Mouse (Mus musculus) embryonic stem cell, embryonic (primary cell): ENCODE data around the gene Dnase1.

ENCODE experiments used
- CTCF ChIA-PET, 4 experiments: fragments of 300-600 bp in 2 of 4; fragments of 350-600 bp in 2 of 4; sonication (Branson Sonifier 250); formaldehyde crosslinking; loops; one replicate each; lab custom pipeline; 2022; ENCODE audit warnings: inconsistent platforms in 2 of 4; lab: Charles Lee
- POLR2A ChIA-PET, 4 experiments: fragments of 300-600 bp in 2 of 4; fragments of 350-600 bp in 2 of 4; sonication (Branson Sonifier 250); formaldehyde crosslinking; loops; one replicate each; lab custom pipeline; 2022; ENCODE audit warnings: antibody characterized with exemption in 4 of 4, inconsistent platforms in 1 of 4; lab: Charles Lee

Dnase1 gene

GRCm38 (mm10) chr16:4032341-4032748, 4.4 kb upstream of the Dnase1 start:
- ChIA-PET POLR2A (interaction anchor here in 3 of 4 experiments (0.5 to 2.1 kb wide), 4 partner anchors 10 to 266 kb away, joined by 4 to 7 read pairs (median 4); no protein-coding TSS in a partner anchor), CTCF (interaction anchor here in 1 of 4 experiments (0.9 kb wide), 1 partner anchor 26 kb away, joined by 3 read pairs; no protein-coding TSS in a partner anchor)

DNA sequence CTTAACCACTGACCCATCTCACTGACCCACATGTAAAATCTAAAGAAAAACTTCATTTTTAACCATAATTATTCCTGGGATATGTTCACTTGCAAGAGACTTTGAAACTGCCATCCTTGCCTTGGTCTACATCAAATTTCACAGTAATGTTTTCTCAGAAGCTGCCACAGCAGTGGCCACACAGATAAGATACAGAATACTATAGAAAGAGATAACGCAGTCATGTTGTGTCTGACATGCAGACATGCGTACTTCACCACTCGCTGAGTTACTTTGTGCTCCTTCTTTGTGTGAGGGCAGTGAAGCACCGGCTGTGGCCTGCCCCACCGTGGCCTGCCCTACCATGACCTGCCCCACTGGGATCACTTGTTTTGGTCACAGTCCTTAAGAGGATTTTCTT, 2.8 kb upstream of the Dnase1 start:
- ChIA-PET CTCF (no interaction called here), POLR2A (interaction anchor here in 3 of 4 experiments (0.5 to 1.6 kb wide), 8 partner anchors 9 to 178 kb away, joined by 3 to 6 read pairs (median 4); partner anchors contain the start of gene Slx4 (in 2 of the 3))

GRCm38 (mm10) chr16:4034476-4034875, 2.3 kb upstream of the Dnase1 start:
- POLR2A ChIA-PET, result interaction anchor here in 3 of 4 experiments (0.5 to 2.4 kb wide), 12 partner anchors 10 to 178 kb away, joined by 3 to 12 read pairs (median 4); partner anchors contain the start of genes Slx4 (in 2 of the 3) and Trap1 (in 1 of the 3)
- CTCF ChIA-PET, result interaction anchor here in 1 of 4 experiments (1.2 kb wide), 1 partner anchor 11 kb away, joined by 3 read pairs; no protein-coding TSS in a partner anchor

DNA sequence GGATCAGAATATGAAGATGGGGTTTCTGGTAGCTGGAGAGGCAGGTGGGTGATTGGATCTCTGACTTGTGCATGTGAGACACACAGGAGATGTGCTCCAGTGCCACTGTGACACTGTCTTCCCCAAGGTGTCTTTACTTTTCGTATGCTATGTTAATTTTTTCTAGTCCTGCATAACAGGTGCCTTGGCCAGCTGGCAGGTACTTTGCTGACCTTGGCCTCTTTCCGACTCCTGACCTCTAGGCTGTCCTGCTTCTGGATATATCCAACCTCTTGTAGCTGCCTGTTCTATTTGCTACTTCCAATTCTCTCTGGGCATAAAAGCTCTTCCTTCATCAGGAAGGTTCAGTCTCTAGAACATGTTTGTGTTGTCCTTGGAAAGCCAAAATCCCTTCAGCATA, 1.2 kb upstream of the Dnase1 start:
- CTCF ChIA-PET, result interaction anchor here in 2 of 4 experiments (1.0 to 1.2 kb wide), 2 partner anchors 10 to 13 kb away, joined by 3 read pairs; no protein-coding TSS in a partner anchor
- POLR2A ChIA-PET, result interaction anchor here (0.5 to 4.7 kb wide), 13 partner anchors 7 to 277 kb away, joined by 3 to 21 read pairs (median 4); partner anchors contain the start of genes Slx4 (in 1 of the 4) and Trap1 (in 1 of the 4)

GRCm38 (mm10) chr16:4037690-4038089, 948 bp downstream of the Dnase1 start:
- POLR2A ChIA-PET, result interaction anchor here (0.6 to 4.7 kb wide), 13 partner anchors 9 to 293 kb away, joined by 3 to 21 read pairs (median 4); partner anchors contain the start of gene Slx4 (in 1 of the 4)
- CTCF ChIA-PET, result interaction anchor here in 1 of 4 experiments (1.3 to 3.1 kb wide), 2 partner anchors 20 to 129 kb away, joined by 3 to 8 read pairs; partner anchors contain the start of genes 1700037C18Rik and Cluap1

DNA sequence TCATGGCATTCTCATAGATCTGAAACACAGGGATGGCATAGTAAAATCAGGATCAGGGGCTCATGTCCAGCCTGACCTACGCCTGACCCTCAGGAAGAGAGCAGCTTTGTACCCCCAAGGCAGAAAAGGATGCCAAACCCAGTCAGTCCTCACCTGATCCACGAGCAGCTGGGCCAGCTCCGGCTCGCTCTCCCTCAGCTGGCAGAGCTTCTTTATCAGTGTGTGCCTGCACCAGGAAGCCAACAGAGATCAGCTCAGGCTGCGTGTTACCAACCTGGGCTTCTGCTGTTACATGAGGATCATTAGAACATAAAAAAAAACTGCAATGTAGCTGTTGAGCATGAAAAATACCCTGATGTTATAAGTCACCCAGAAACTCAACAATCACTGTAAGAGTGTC, 3.5 kb downstream of the Dnase1 start:
- CTCF ChIA-PET, result interaction anchor here in 1 of 4 experiments (3.1 kb wide), 1 partner anchor 18 kb away, joined by 8 read pairs; no protein-coding TSS in a partner anchor
- POLR2A ChIA-PET, result interaction anchor here in 2 of 4 experiments (0.5 to 2.3 kb wide), 4 partner anchors 11 to 38 kb away, joined by 3 to 5 read pairs (median 3); partner anchors contain the start of gene Trap1 (in 1 of the 2)

DNA sequence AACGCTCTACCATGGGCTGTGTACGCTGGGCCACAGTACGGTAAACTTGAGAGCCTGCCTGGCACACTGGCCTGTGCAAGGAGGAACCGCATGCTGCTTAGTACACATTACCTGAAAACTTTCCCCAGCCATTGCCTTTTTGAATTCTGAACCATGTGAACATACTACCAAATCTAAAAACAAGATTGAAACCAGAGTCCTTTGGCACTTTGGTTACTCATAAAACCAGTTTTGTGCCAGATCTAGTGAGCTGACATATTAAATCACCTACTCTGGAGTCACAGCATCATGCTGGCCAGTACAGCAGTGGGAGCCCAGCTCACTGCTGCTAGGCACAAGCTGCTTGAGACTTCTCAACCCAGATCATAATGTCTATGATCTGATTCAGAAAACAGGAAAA, 4.9 kb downstream of the Dnase1 start:
- ChIA-PET CTCF (interaction anchor here in 1 of 4 experiments (1.4 kb wide), 1 partner anchor 16 kb away, joined by 4 read pairs; no protein-coding TSS in a partner anchor), POLR2A (interaction anchor here in 1 of 4 experiments (1.3 to 2.3 kb wide), 5 partner anchors 9 to 35 kb away, joined by 3 to 8 read pairs (median 5); no protein-coding TSS in a partner anchor)

GRCm38 (mm10) chr16:4044093-4044492, 7.4 kb downstream of the Dnase1 start:
- POLR2A ChIA-PET, result interaction anchor here in 3 of 4 experiments (0.6 to 1.4 kb wide), 7 partner anchors 10 to 279 kb away, joined by 3 to 4 read pairs (median 3); partner anchors contain the start of gene Trap1 (in 1 of the 3)
- CTCF ChIA-PET, result interaction anchor here in 1 of 4 experiments (0.7 kb wide), 1 partner anchor 442 kb away, joined by 3 read pairs; no protein-coding TSS in a partner anchor

GRCm38 (mm10) chr16:4045524-4045923, 8.8 kb downstream of the Dnase1 start:
- POLR2A ChIA-PET, result interaction anchor here in 3 of 4 experiments (0.5 to 1.5 kb wide), 12 partner anchors 10 to 463 kb away, joined by 3 to 12 read pairs (median 3); partner anchors contain the start of genes Gm20695 (in 1 of the 3) and Zfp597 (in 1 of the 3)
- CTCF ChIA-PET, result interaction anchor here (0.6 to 1.3 kb wide), 6 partner anchors 10 to 532 kb away, joined by 3 to 6 read pairs (median 3); no protein-coding TSS in a partner anchor

DNA sequence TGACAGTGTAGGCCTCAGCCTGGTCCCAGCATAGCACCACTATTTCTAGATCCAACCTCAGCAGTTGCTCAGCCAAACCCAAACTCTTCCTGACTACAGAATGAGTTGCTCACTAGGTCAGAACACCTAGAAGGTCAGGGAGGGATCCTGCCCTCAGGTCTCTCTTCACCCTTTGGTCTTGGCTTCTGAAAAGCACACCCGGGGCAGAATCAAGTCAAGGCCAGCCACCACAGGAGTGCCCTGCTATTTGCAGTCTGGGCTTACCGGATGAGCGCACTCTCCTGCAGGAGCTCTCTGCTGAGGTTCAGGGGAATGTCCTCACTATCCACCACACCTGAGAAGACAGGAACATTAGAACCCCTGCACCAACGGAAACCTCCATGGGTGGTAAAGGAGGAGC, 15.9 kb downstream of the Dnase1 start:
- ChIA-PET POLR2A (interaction anchor here in 1 of 4 experiments (0.5 to 2.3 kb wide), 3 partner anchors 10 to 33 kb away, joined by 5 to 7 read pairs (median 5); no protein-coding TSS in a partner anchor), CTCF (no interaction called here)

DNA sequence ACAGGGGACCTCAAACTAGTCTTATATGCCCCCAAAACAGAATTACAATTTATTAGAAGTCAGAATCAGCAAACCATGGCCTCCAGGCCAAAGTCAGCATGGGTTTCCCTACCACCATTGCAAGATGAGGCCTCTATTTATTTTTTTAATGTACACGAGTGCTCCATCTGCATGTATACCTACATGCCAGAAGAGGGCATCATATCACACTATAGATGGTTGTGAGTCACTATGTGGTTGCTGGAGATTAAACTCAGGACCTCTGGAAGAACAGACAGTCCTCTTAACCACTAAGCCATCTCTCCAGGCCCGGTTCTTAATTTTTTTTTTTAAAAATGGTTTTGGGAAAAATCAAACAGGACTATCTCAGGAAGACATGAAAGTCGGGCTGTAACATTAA, 17.1 kb downstream of the Dnase1 start:
- CTCF ChIA-PET, result no interaction called here
- POLR2A ChIA-PET, result interaction anchor here in 1 of 4 experiments (1.3 to 1.7 kb wide), 2 partner anchors 23 to 170 kb away, joined by 3 to 6 read pairs; partner anchors contain the start of genes Gm20695, Trap1 and Zfp597

- ChIA-PET POLR2A (interaction anchor here in 3 of 4 experiments (0.6 to 1.2 kb wide), 7 partner anchors 9 to 828 kb away, joined by 3 to 6 read pairs (median 3); partner anchors contain the start of genes Nlrc3 (in 1 of the 3) and Trap1 (in 1 of the 3)), CTCF (no interaction called here)
Measured at GRCm38 (mm10) chr16:4064945-4065344, 28.2 kb downstream of the Dnase1 start.

DNA sequence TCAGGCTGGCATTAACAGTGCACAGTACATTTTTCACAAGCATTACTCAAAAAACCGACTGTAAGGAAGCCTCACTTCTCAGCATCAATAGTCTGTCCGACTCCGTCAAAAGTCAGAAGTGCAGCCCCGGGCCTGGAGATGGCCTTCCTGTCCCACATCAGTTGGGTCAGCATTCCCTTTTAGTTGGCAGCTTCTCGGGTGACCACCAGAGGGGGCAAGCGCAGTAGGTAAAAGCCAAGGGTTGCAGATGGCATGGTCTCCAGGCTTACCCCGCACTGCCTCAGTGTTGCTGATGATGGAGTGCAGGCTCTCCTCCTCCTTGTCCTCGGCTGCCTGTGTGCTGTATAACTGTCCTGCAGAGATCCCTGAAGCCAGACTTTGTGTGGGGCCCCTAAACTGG, 31.8 kb downstream of the Dnase1 start:
- ChIA-PET POLR2A (interaction anchor here in 2 of 4 experiments (0.7 to 3.5 kb wide), 3 partner anchors 9 to 23 kb away, joined by 4 to 25 read pairs (median 19); partner anchors contain the start of gene Trap1 (in 2 of the 2)), CTCF (interaction anchor here in 3 of 4 experiments (0.6 to 1.8 kb wide), 9 partner anchors 9 to 512 kb away, joined by 3 to 6 read pairs (median 3); partner anchors contain the start of genes Slx4 (in 1 of the 3), Srl (in 1 of the 3) and Trap1 (in 1 of the 3))

DNA sequence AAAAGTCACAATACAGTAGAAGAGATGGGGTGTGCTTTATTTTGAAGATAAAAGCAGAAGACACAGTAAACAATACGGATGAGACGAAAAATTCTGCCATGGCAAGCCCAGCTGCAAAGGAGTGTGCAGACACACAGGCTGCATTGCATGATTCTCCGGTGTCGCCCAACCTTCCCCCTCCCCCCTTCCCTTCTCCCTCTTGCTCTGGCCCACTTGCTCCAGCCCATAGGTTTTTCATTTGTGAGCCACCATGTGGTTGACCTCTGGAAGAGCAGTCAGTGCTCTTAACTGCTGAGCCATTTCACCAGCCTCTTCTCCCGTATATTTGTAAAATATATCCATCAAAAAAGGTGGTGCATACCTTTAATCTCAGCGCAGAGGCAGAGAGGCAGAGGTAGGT, 37.6 kb downstream of the Dnase1 start:
- CTCF ChIA-PET, result interaction anchor here in 1 of 4 experiments (0.6 kb wide), 1 partner anchor 61 kb away, joined by 5 read pairs; no protein-coding TSS in a partner anchor
- POLR2A ChIA-PET, result interaction anchor here in 3 of 4 experiments (0.6 to 5.2 kb wide), 7 partner anchors 17 to 243 kb away, joined by 3 to 56 read pairs (median 5); no protein-coding TSS in a partner anchor

DNA sequence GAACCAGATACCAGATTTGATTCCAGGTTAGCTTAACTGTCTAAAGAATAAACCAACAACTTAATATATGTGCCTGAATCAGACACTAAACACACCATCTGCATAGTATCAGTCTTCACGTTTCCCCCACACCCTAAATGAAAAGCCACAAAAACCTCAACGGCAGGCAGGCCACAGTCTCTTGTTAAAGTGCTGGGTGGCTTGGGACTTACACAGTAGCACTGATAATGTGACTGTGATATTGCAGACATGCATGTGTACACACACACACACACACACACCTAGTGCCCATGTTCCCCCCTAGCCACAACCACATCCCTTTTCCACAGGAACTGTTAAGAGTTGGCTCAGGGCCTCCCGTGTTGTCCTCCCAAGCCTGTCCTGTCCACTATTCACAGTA, 38.1 kb downstream of the Dnase1 start:
- ChIA-PET CTCF (interaction anchor here in 1 of 4 experiments (0.6 kb wide), 1 partner anchor 60 kb away, joined by 5 read pairs; no protein-coding TSS in a partner anchor), POLR2A (interaction anchor here in 3 of 4 experiments (0.6 to 5.2 kb wide), 12 partner anchors 12 to 242 kb away, joined by 3 to 56 read pairs (median 4); partner anchors contain the start of gene Slx4 (in 2 of the 3))

- ChIA-PET CTCF (interaction anchor here in 1 of 4 experiments (0.6 to 1.1 kb wide), 3 partner anchors 9 to 305 kb away, joined by 3 to 4 read pairs (median 4); no protein-coding TSS in a partner anchor), POLR2A (interaction anchor here (0.6 to 5.2 kb wide), 84 partner anchors 8 to 544 kb away, joined by 3 to 56 read pairs (median 4); partner anchors contain the start of genes Slx4 (in 3 of the 4), Zfp174 (in 2 of the 4), 1700037C18Rik (in 1 of the 4) and Cluap1 (in 1 of the 4))
Measured at GRCm38 (mm10) chr16:4077384-4078061, 40.8 kb downstream of the Dnase1 start, which contains the start of gene Trap1. TSS of gene Trap1 (minus strand) at chr16:4077827.

DNA sequence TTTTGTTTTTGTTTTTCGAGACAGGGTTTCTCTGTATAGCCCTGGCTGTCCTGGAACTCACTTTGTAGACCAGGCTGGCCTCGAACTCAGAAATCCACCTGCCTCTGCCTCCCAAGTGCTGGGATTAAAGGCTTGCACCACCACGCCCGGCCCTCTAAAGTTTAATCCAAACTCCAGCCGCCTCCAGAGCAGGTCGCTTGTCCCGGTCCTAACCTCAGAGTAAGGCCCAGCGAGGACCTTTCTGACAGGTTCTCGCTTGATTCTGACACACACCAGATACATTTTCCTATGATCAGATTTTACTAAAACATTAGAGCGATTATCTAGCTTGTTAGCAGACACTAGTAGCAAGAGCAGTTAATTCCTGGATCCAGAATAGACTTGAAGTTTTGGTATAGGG, 41.6 kb downstream of the Dnase1 start:
- CTCF ChIA-PET, result interaction anchor here in 1 of 4 experiments (0.6 to 1.1 kb wide), 3 partner anchors 9 to 306 kb away, joined by 3 to 4 read pairs (median 4); no protein-coding TSS in a partner anchor
- POLR2A ChIA-PET, result interaction anchor here (0.6 to 5.2 kb wide), 53 partner anchors 8 to 481 kb away, joined by 3 to 56 read pairs (median 4); partner anchors contain the start of genes Slx4 (in 3 of the 4), Crebbp (in 1 of the 4), Gm20695 (in 1 of the 4) and Zfp174 (in 1 of the 4)
